Mouse (Mus musculus) monocyte, adult 2 months (primary cell): ENCODE results near the gene Med4.

Source experiments
- DNase-seq, 2 experiments: peaks; one replicate each; pipeline ENCODE4 v3.0.0; 2022; ENCODE audit warnings: low spot score in 2 of 2, low read depth in 1 of 2

Gene Med4

DNA sequence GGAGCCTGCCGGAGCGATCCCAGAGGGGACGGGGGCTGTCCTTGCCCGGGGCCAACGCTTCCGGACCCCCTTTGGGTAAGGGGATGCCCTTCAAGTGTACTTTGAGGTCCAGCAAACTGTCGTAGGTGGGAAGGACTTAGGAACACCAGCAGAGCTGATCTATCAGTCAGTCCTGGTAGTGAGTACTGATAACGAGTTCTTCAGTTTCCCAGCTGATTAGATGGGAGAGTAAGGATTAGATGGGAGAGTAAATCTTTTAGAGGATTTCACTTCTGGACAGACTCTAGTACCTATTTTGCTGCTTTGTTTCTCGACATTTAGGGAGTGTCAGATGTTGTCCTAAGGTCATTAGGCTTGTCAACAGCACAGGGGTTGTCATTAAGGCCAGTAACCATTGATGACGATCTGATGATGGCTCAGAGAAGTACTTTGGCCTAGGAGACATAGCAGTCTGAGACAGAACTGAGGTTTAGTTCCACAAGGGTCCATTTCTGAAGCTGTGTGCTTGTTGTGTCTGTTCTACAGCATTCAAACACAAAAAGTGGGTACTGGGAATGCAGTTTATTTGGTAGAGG is 43.4 kb downstream of the Med4 start:
- no peak for DNase-seq
